Mouse (Mus musculus) megakaryocyte, embryonic 14.5 days (primary cell): ENCODE measurements around the gene Kctd2.

Source experiments
- FLI1 ChIP-seq: IDR thresholded peaks from 2 replicates; pipeline ENCODE4 v1.6.1; 2012; ENCODE audit warnings: low read length, inconsistent platforms, mixed read lengths
- GATA1 ChIP-seq: IDR thresholded peaks from 3 replicates; pipeline ENCODE4 v1.6.1; 2012; ENCODE audit warnings: mixed read lengths, low read length, inconsistent platforms, borderline replicate concordance

DNA sequence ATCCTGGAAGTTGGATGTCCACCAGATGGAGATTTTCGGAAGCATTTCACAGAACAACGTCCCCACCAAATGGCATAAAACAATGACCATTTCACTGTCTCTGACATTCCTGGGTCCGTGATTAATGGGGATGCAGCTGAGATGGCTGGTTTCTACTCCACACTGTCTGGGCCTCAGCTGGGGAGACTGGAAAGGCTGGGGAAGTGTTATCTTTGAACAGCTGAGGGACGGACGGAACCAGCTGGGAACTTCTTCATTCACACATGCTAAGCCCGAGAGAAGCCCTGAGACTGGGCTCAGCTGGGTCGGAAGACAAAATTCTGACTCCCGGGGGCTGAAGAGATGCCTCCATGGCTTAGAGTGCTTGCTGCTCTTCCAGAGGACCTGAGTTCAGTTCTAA is 48.6 kb upstream of the Kctd2 start:
- TF ChIP-seq GATA1 (no peak), FLI1 (no peak)
